Comparison of ENCODE assay signal across 11 mouse cellular contexts in genomic region chrX:101740335-101741063, GRCm38 (mm10). TPM values are rescaled to one million over a fixed set of nuclear protein-coding genes. Genes with fewer than 3 reads are reported as not detected.
A peak's percentile ranks its signal among the peaks of the same experiment; 100 is the strongest.
DNase-seq lines count a peak whose midpoint lies in the region; ATAC-seq and TF ChIP-seq lines count a peak whose summit lies in the region.
"Had no signal": no experiment of that assay in that cellular context is flagged by ENCODE, and none has a peak within 500 bp of the region (broad histone marks: within the 10 kb centered on the region; RNA-seq: fewer than 3 reads in every experiment).

No protein-coding gene starts in this region.

- POLR2A ChIA-PET in Patski (lab: Charles Lee), result no interaction called here

- H3K4me2 ChIP-seq in hindbrain, embryonic 16.5 days (ENCODE audit: low read length), result no peak overlapping the region
- no peak overlapping the region for H3K4me2 ChIP-seq in midbrain, postnatal 0 days (ENCODE audit: low read depth, low read length, poor library complexity, severe bottlenecking)
- H3K4me2 ChIP-seq in kidney, embryonic 14.5 days (replicated peaks; ENCODE audit: low read depth, low read length), result no peak overlapping the region
- H3K4me2 ChIP-seq: limb, embryonic 15.5 days had no signal

- H3K27me3 ChIP-seq in Patski, result peaks cover 13% of the 10 kb centered on the region
- H3K27me3 ChIP-seq in embryonic facial prominence, embryonic 10.5 days (replicated peaks; ENCODE audit: low read depth, poor library complexity, severe bottlenecking), result peaks cover 89% of the 10 kb centered on the region
- H3K27me3 ChIP-seq in hindbrain, embryonic 16.5 days (replicated peaks; ENCODE audit: control insufficient read depth, insufficient read depth, low read length), result no peaks in the 10 kb centered on the region; the same call in none of the 2 replicates
- H3K27me3 ChIP-seq in midbrain, postnatal 0 days (ENCODE audit: insufficient read depth, low read length), result peaks cover 6% of the 10 kb centered on the region; the same call in 1 of the 2 replicates
- no peaks in the 10 kb centered on the region for H3K27me3 ChIP-seq in kidney, embryonic 14.5 days (ENCODE audit: control insufficient read depth, insufficient read depth, low read length)

- WGBS in embryonic facial prominence, embryonic 10.5 days, result 53% methylated on average over 6 of the region's 6 CpGs
- 40% methylated on average over 6 of the region's 6 CpGs for WGBS in hindbrain, embryonic 16.5 days
- WGBS in midbrain, postnatal 0 days, result 35% methylated on average over 6 of the region's 6 CpGs
- 59% methylated on average over 6 of the region's 6 CpGs for WGBS in kidney, embryonic 14.5 days

- no peak overlapping the region for H3K27ac ChIP-seq in embryonic facial prominence, embryonic 10.5 days (replicated peaks)
- H3K27ac ChIP-seq in hindbrain, embryonic 16.5 days (ENCODE audit: low read depth, low read length), result no peak overlapping the region
- peak overlapping the region; percentile 70 for H3K27ac ChIP-seq in midbrain, postnatal 0 days (ENCODE audit: low read depth, low read length)
- H3K27ac ChIP-seq in kidney, embryonic 14.5 days (ENCODE audit: low read depth, low read length), result no peak overlapping the region
- H3K27ac ChIP-seq: limb, embryonic 15.5 days had no signal

- H3K4me3 ChIP-seq in embryonic facial prominence, embryonic 10.5 days, result no peak overlapping the region
- no peak overlapping the region for H3K4me3 ChIP-seq in hindbrain, embryonic 16.5 days (ENCODE audit: low read length)
- H3K4me3 ChIP-seq in midbrain, postnatal 0 days (ENCODE audit: low read depth, low read length), result no peak overlapping the region
- no peak overlapping the region for H3K4me3 ChIP-seq in kidney, embryonic 14.5 days (ENCODE audit: low read length)
- H3K4me3 ChIP-seq: limb, embryonic 15.5 days had no signal

- TF ChIP-seq CTCF in Patski (IDR thresholded peaks at IDR 0.05), result no peak
- TF ChIP-seq CTCF in midbrain, postnatal 0 days (IDR thresholded peaks at IDR 0.05), result peak; percentile 28

- no peaks in the 10 kb centered on the region for H3K9me3 ChIP-seq in embryonic facial prominence, embryonic 10.5 days
- H3K9me3 ChIP-seq in hindbrain, embryonic 16.5 days (ENCODE audit: control insufficient read depth, low read length), result no peaks in the 10 kb centered on the region
- no peaks in the 10 kb centered on the region for H3K9me3 ChIP-seq in midbrain, postnatal 0 days (ENCODE audit: low read length)
- no peaks in the 10 kb centered on the region for H3K9me3 ChIP-seq in kidney, embryonic 14.5 days (ENCODE audit: control insufficient read depth, low read length)
- H3K9me3 ChIP-seq: limb, embryonic 15.5 days had no signal

- no peak overlapping the region for H3K9ac ChIP-seq in hindbrain, embryonic 16.5 days (ENCODE audit: low read depth, low read length)
- no peak overlapping the region for H3K9ac ChIP-seq in midbrain, postnatal 0 days (replicated peaks; ENCODE audit: low read length, poor library complexity, severe bottlenecking)
- H3K9ac ChIP-seq in kidney, embryonic 14.5 days (ENCODE audit: low read depth, low read length), result no peak overlapping the region
- H3K9ac ChIP-seq: limb, embryonic 15.5 days had no signal

- in situ Hi-C loops in Patski (cut with MboI; ENCODE audit: low pct_unique_long_range_greater_than_20kb), result no loop called here

- H3K36me3 ChIP-seq in embryonic facial prominence, embryonic 10.5 days (replicated peaks), result no peaks in the 10 kb centered on the region
- no peaks in the 10 kb centered on the region for H3K36me3 ChIP-seq in hindbrain, embryonic 16.5 days (ENCODE audit: control insufficient read depth, insufficient read depth, low read length)
- H3K36me3 ChIP-seq in midbrain, postnatal 0 days (ENCODE audit: insufficient read depth, low read length), result no peaks in the 10 kb centered on the region
- no peaks in the 10 kb centered on the region for H3K36me3 ChIP-seq in kidney, embryonic 14.5 days (ENCODE audit: control insufficient read depth, insufficient read depth, low read length)
- H3K36me3 ChIP-seq: limb, embryonic 15.5 days had no signal

- H3K4me1 ChIP-seq in embryonic facial prominence, embryonic 10.5 days, result peaks cover 5% of the 10 kb centered on the region; the same call in 1 of the 2 replicates
- H3K4me1 ChIP-seq in hindbrain, embryonic 16.5 days (ENCODE audit: control insufficient read depth, insufficient read depth, low read depth, low read length), result no peaks in the 10 kb centered on the region
- no peaks in the 10 kb centered on the region for H3K4me1 ChIP-seq in midbrain, postnatal 0 days (ENCODE audit: insufficient read depth, low read length)
- no peaks in the 10 kb centered on the region for H3K4me1 ChIP-seq in kidney, embryonic 14.5 days (ENCODE audit: control insufficient read depth, insufficient read depth, low read length)
- H3K4me1 ChIP-seq: limb, embryonic 15.5 days had no signal

- CTCF ChIA-PET in Patski (lab: Charles Lee), result no interaction called here

- no peak for ATAC-seq in Patski
- peak; percentile 95 for ATAC-seq in hindbrain, embryonic 16.5 days
- peak; percentile 93 for ATAC-seq in midbrain, postnatal 0 days (ENCODE audit: low FRiP score)
- ATAC-seq in kidney, embryonic 14.5 days (ENCODE audit: low FRiP score, low TSS enrichment), result no peak

- DNase-seq in Patski (ENCODE audit: low read depth, low spot score), result peak; percentile 19
- peak; percentile 29 for DNase-seq in embryonic facial prominence, embryonic 10.5 days (ENCODE audit: low spot score)
- DNase-seq in midbrain, postnatal 0 days (ENCODE audit: low spot score), result peak; percentile 69
- no peak for DNase-seq in kidney, adult 8-10 months
- no peak for DNase-seq in adrenal gland, postnatal 36 days
- no peak for DNase-seq in cerebellum, postnatal 4 days (ENCODE audit: low spot score in 2 of 2)

RNA-seq across cellular contexts. Expression of gene Cxcr3, which starts 6.4 kb away (rescaled TPM):
- not detected for polyA plus RNA-seq in Patski (2021)
- 0.11 and 0.14 TPM in 2 replicates for polyA plus RNA-seq in embryonic facial prominence, embryonic 10.5 days (2016; fragmentation: Nextera tagmentation; extraction: Ambion mirVana)
- polyA plus RNA-seq in hindbrain, embryonic 16.5 days (2015; fragmentation: Nextera tagmentation; extraction: Ambion mirVana), result 0.09 and 0.37 TPM in 2 replicates
- 0.33 TPM in 1 of 2 replicates, not detected in the other for total RNA-seq in midbrain, postnatal 0 days (2014; rRNA removed)
- polyA plus RNA-seq in midbrain, postnatal 0 days (2015; fragmentation: Nextera tagmentation; extraction: Ambion mirVana), result 0.12 and 0.20 TPM in 2 replicates
- polyA plus RNA-seq in kidney, embryonic 14.5 days (2014; fragmentation: Nextera tagmentation; extraction: Ambion mirVana), result 0.39 TPM in 1 of 2 replicates, not detected in the other
- under 1 TPM; 0.16 to 0.17 TPM for total RNA-seq in adrenal gland, postnatal 36 days (2021)
- total RNA-seq: gastrocnemius, adult 8-10 months had no signal

RNA-seq across cellular contexts. Expression of gene Gm4779, which starts 53.7 kb away (rescaled TPM):
- polyA plus RNA-seq in Patski (2021), result not detected
- 0.24 TPM in 1 of 2 replicates, not detected in the other for polyA plus RNA-seq in embryonic facial prominence, embryonic 10.5 days (2016; fragmentation: Nextera tagmentation; extraction: Ambion mirVana)
- polyA plus RNA-seq in hindbrain, embryonic 16.5 days (2015; fragmentation: Nextera tagmentation; extraction: Ambion mirVana), result 0.25 TPM in 1 of 2 replicates, not detected in the other
- total RNA-seq in midbrain, postnatal 0 days (2014; rRNA removed), result not detected in 2 replicates
- not detected in 2 replicates for polyA plus RNA-seq in midbrain, postnatal 0 days (2015; fragmentation: Nextera tagmentation; extraction: Ambion mirVana)
- 0.56 and 0.81 TPM in 2 replicates for polyA plus RNA-seq in kidney, embryonic 14.5 days (2014; fragmentation: Nextera tagmentation; extraction: Ambion mirVana)
- not detected for total RNA-seq in adrenal gland, postnatal 36 days (2021)
- total RNA-seq: gastrocnemius, adult 8-10 months had no signal
- polyA plus RNA-seq: intestine, embryonic 14.5 days had no signal

RNA-seq across cellular contexts. Expression of gene 8030474K03Rik, which starts 54.0 kb away (rescaled TPM):
- polyA plus RNA-seq in Patski (2021), result 0.13 TPM
- not detected in 2 replicates for polyA plus RNA-seq in embryonic facial prominence, embryonic 10.5 days (2016; fragmentation: Nextera tagmentation; extraction: Ambion mirVana)
- 0.11 TPM in 1 of 2 replicates, not detected in the other for polyA plus RNA-seq in hindbrain, embryonic 16.5 days (2015; fragmentation: Nextera tagmentation; extraction: Ambion mirVana)
- not detected in 2 replicates for total RNA-seq in midbrain, postnatal 0 days (2014; rRNA removed)
- not detected in 2 replicates for polyA plus RNA-seq in midbrain, postnatal 0 days (2015; fragmentation: Nextera tagmentation; extraction: Ambion mirVana)
- 0.26 and 0.81 TPM in 2 replicates for polyA plus RNA-seq in kidney, embryonic 14.5 days (2014; fragmentation: Nextera tagmentation; extraction: Ambion mirVana)
- total RNA-seq in adrenal gland, postnatal 36 days (2021), result not detected
- total RNA-seq: gastrocnemius, adult 8-10 months had no signal
- polyA plus RNA-seq: intestine, embryonic 14.5 days had no signal

Comparison
In these comparisons a context has a peak if more than half of its experiments do, and no peak if none do; other contexts are left out.
1. ATAC-seq: peak in hindbrain, embryonic 16.5 days (single experiment) and midbrain, postnatal 0 days (single experiment); none in Patski (single experiment) and kidney, embryonic 14.5 days (single experiment).
2. DNase-seq: peak in Patski (single experiment), embryonic facial prominence, embryonic 10.5 days (single experiment) and midbrain, postnatal 0 days (single experiment); none in kidney, adult 8-10 months (0 of 2), adrenal gland, postnatal 36 days (0 of 2) and cerebellum, postnatal 4 days (0 of 2).